In the genomic region with DNA sequence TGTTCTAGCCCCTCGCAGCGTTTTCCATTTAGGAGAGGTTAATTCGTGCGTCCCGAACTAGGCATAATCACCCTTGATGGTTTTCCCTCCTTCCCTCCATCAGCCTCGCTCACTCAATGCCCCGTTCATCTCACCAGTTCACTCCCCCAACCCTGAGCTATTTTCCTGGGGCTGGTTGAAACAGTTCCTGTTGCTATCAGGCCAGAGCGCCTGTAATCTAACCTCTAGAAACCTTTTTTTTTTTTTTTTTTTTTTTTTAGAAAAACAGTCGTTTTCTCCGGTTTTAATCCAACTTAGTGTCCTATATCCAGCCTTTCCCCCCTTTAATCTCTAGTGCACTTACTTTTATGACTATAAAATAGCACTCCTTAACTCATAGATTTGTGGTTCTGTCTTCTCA, we compare ENCODE assay signal across 9 mouse cellular contexts. TPM values are rescaled to one million over a fixed set of nuclear protein-coding genes. Genes with fewer than 3 reads are reported as not detected.
DNase-seq lines count a peak whose midpoint lies in the region; ATAC-seq and TF ChIP-seq lines count a peak whose summit lies in the region.
"Had no signal": no experiment of that assay in that cellular context is flagged by ENCODE, and none has a peak within 500 bp of the region (broad histone marks: within the 10 kb centered on the region; RNA-seq: fewer than 3 reads in every experiment).

No protein-coding gene starts in this region.

- peak overlapping the region; percentile 95 for H3K4me3 ChIP-seq in testis, adult 2 months (ENCODE audit: control insufficient read depth, low read depth, low read length)
- H3K4me3 ChIP-seq in limb, embryonic 14.5 days (replicated peaks; ENCODE audit: low read length): peak overlapping the region; percentile 72
- H3K4me3 ChIP-seq in stomach, embryonic 16.5 days (replicated peaks; ENCODE audit: low read length): peak overlapping the region; percentile 73

- H3K36me3 ChIP-seq in testis, adult 2 months (ENCODE audit: control insufficient read depth, insufficient read depth, low read length): no peaks in the 10 kb centered on the region
- no peaks in the 10 kb centered on the region for H3K36me3 ChIP-seq in limb, embryonic 14.5 days (ENCODE audit: control insufficient read depth, insufficient read depth, low read length)
- H3K36me3 ChIP-seq in stomach, embryonic 16.5 days (ENCODE audit: control insufficient read depth, insufficient read depth, low read length): no peaks in the 10 kb centered on the region

- peak overlapping the region; percentile 67 for H3K9ac ChIP-seq in limb, embryonic 14.5 days (ENCODE audit: low read depth, low read length, severe bottlenecking)
- peak overlapping the region; percentile 86 for H3K9ac ChIP-seq in stomach, embryonic 16.5 days (ENCODE audit: low read length)

- peak overlapping the region; percentile 87; the same call in 1 of the 2 replicates for H3K27ac ChIP-seq in testis, adult 2 months (ENCODE audit: control insufficient read depth, insufficient read depth, low read depth, low read length)
- H3K27ac ChIP-seq in limb, embryonic 14.5 days (replicated peaks; ENCODE audit: low read depth, low read length): peak overlapping the region; percentile 79
- peak overlapping the region; percentile 96 for H3K27ac ChIP-seq in stomach, embryonic 16.5 days (ENCODE audit: low read length)

- TF ChIP-seq CTCF in testis, adult 2 months (IDR thresholded peaks at IDR 0.05; ENCODE audit: control insufficient read depth, insufficient read depth, insufficient replicate concordance, low read depth, low read length): no peak

- H3K27me3 ChIP-seq in testis, adult 2 months (ENCODE audit: control insufficient read depth, insufficient read depth, low read length): no peaks in the 10 kb centered on the region
- H3K27me3 ChIP-seq in limb, embryonic 14.5 days (ENCODE audit: control insufficient read depth, insufficient read depth, low read length): no peaks in the 10 kb centered on the region
- H3K27me3 ChIP-seq in stomach, embryonic 16.5 days (ENCODE audit: control insufficient read depth, insufficient read depth, low read length): no peaks in the 10 kb centered on the region

- WGBS in limb, embryonic 14.5 days: 4% methylated on average over 10 of the region's 10 CpGs
- 3% methylated on average over 10 of the region's 10 CpGs for WGBS in stomach, embryonic 16.5 days

- ATAC-seq in limb, embryonic 14.5 days (ENCODE audit: low FRiP score, low read depth): no peak
- ATAC-seq in stomach, embryonic 16.5 days (ENCODE audit: insufficient read depth, low FRiP score): no peak
- ATAC-seq in frontal cortex, adult (ENCODE audit: low TSS enrichment): no peak

- no peak for TF ChIP-seq POLR2A in testis, adult 2 months (IDR thresholded peaks at IDR 0.05; ENCODE audit: control insufficient read depth, low read depth, low read length)
- TF ChIP-seq POLR2A in limb, embryonic 14.5 days (IDR thresholded peaks at IDR 0.05; ENCODE audit: borderline replicate concordance, extremely low read depth, insufficient read depth, insufficient read length): no peak

- peaks cover 4% of the 10 kb centered on the region for H3K4me1 ChIP-seq in testis, adult 2 months (ENCODE audit: control insufficient read depth, insufficient read depth, low read length)
- peaks cover 7% of the 10 kb centered on the region; the same call in 1 of the 2 replicates for H3K4me1 ChIP-seq in limb, embryonic 14.5 days (ENCODE audit: control insufficient read depth, insufficient read depth, low read length)
- H3K4me1 ChIP-seq in stomach, embryonic 16.5 days (ENCODE audit: control insufficient read depth, insufficient read depth, low read length): peaks cover 4% of the 10 kb centered on the region

- no peaks in the 10 kb centered on the region for H3K9me3 ChIP-seq in limb, embryonic 14.5 days (ENCODE audit: control insufficient read depth, low read length)
- no peaks in the 10 kb centered on the region for H3K9me3 ChIP-seq in stomach, embryonic 16.5 days (replicated peaks; ENCODE audit: control insufficient read depth, low read length)

- DNase-seq in embryo, embryonic 10 days (ENCODE audit: low spot score): peak; percentile 22
- DNase-seq in embryo, embryonic 9.5 days (ENCODE audit: extremely low spot score): no peak
- no peak for DNase-seq in testis, postnatal 10 days (ENCODE audit: low spot score)
- DNase-seq in limb, embryonic 14.5 days (ENCODE audit: low spot score): no peak
- no peak for DNase-seq in urinary bladder, postnatal 10 days (ENCODE audit: low spot score)
- DNase-seq: gastrocnemius, postnatal 10 days had no signal

- peak overlapping the region; percentile 77 for H3K4me2 ChIP-seq in limb, embryonic 14.5 days (replicated peaks; ENCODE audit: low read depth, low read length, severe bottlenecking)
- H3K4me2 ChIP-seq in stomach, embryonic 16.5 days (ENCODE audit: low read depth, low read length): peak overlapping the region; percentile 79

RNA-seq across cellular contexts. Expression of gene Crebl2, which starts 0.8 kb away (rescaled TPM):
- 7.7 and 11.2 TPM in 2 replicates for polyA plus RNA-seq in testis, adult 2 months (2012; rRNA removed)
- 7.5 and 8.1 TPM in 2 replicates for polyA plus RNA-seq in limb, embryonic 14.5 days (2012; rRNA removed)
- polyA plus RNA-seq in limb, embryonic 14.5 days (2014; fragmentation: Nextera tagmentation; extraction: Ambion mirVana): 2.1 and 3.0 TPM in 2 replicates
- polyA plus RNA-seq in stomach, embryonic 16.5 days (2015; fragmentation: Nextera tagmentation; extraction: Ambion mirVana): 3.3 and 3.9 TPM in 2 replicates

RNA-seq across cellular contexts. Expression of gene Dusp16, which starts 38.4 kb away (rescaled TPM):
- polyA plus RNA-seq in testis, adult 2 months (2012; rRNA removed): 11.0 and 16.1 TPM in 2 replicates
- 19.2 and 20.0 TPM in 2 replicates for polyA plus RNA-seq in limb, embryonic 14.5 days (2012; rRNA removed)
- 24.6 and 26.2 TPM in 2 replicates for polyA plus RNA-seq in limb, embryonic 14.5 days (2014; fragmentation: Nextera tagmentation; extraction: Ambion mirVana)
- polyA plus RNA-seq in stomach, embryonic 16.5 days (2015; fragmentation: Nextera tagmentation; extraction: Ambion mirVana): 18.5 and 19.2 TPM in 2 replicates
